Mouse (Mus musculus) forelimb bud, embryonic 11.5 days (tissue): ENCODE measurements around the gene Ccdc146.
A peak's percentile ranks its signal among the peaks of the same experiment; 100 is the strongest.
"Not testable (repeated sequence)": the region's sequence is repeated elsewhere in the genome, so short reads cannot be mapped to it uniquely, and the experiment has no call there.

ENCODE experiments used
- DNase-seq: peaks from one replicate; pipeline ENCODE4 v3.0.0-alpha.2; 2012; ENCODE audit warnings: low read depth, low spot score

Gene Ccdc146

DNA sequence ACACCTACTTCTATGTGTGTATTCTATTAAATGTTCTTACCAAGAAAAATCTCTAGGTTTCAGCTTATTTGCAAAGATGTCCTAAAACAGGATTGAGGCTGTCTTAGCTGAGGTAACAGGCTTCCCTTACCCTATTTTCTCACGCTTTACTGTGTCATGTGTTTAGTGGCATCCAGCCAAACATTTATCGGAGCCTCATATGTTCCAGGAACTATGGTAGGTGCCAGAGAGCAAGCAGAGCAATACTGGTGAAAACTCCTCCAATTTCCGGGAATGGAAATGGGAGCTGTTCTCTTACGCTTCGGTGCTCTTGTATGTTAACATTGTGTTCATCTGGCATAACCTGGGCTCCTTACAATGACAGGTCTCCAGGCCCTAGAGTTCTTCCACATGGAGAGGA, 92.8 kb downstream of the Ccdc146 start:
- DNase-seq = no peak

DNA sequence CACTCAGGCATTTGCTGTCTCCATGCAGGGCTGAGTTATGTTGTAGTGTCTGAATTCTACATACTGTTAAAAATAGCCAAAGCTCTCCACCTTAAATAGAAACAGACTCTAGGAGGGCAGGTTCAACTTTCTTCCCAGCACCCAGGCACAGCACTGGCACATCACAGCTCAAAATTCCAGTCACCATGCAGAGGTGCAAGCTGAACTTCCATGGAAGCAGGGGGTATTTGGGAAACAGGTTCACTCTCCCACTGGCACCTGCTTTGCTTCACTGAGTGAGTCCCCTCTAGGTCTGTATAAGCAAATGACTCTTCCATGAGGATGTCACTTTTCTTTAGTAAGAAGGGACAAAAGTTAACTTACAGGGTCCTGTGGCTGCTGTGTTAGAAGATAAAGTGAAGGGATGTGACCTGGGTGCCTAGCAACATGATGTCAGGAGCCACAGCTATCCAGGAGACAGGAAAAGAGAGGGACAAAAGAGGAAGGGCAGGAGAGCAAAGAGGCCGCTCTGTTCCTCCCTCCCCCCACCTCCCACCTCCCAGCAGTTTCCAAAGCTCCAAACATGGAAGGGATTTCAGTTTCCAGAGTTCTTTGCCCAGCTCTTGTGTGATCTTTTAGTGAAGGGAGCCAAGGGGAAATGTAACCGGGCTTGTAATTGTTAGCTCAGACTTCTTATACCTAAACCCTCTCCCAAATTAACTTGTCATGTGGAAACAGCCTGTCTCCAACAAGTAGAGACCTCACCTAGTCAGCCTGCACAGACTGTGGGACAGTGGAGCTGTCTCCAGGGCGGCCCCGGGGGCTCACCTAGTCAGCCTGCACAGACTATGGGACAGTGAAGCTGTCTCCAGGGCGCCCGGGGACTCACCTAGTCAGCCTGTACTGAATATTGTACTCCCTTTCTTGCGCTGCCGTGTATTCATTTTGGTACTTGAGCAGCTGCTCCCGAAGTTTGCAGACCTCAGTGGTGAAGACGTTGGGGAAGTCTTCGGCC, 94.5 kb downstream of the Ccdc146 start:
- no peak for DNase-seq

DNA sequence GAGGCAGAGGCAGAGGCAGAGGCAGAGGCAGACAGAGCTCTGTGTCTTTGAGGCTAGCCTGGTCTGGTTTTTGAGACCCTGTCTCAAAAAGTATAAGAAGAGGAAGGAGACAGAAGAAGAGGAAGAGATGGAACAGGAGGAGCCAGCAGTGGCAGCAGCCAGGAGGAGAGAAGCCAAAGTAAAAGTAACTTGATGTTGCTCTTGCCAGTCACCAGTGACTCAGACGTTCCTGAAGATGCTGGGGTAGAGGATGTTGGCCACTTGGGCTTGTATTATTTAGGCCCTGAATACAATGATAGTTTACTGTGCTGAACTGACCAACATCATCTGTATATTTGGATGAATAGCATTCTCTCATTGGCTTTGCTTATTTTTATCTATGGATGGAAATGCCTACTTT, 95.9 kb downstream of the Ccdc146 start:
- DNase-seq = no peak

DNA sequence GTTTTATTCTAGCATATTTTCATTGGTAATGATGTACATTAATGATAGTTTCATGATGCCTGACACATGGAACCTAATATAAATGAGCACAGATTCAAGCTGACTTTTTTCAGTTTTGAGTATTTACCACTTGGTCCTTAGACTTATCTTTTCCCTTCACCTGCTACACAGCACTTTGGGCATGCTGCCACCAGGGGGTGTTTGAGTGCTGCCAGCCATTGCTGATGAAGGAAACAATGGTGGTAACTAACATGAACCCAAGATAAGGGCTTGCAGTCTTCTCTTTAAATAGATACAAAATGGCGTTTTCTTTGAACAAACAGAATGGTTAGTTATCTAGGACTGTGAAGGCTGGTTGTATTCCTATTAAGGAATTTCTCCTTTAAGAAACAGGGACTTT, 98.0 kb downstream of the Ccdc146 start:
- DNase-seq = peak; percentile 35

DNA sequence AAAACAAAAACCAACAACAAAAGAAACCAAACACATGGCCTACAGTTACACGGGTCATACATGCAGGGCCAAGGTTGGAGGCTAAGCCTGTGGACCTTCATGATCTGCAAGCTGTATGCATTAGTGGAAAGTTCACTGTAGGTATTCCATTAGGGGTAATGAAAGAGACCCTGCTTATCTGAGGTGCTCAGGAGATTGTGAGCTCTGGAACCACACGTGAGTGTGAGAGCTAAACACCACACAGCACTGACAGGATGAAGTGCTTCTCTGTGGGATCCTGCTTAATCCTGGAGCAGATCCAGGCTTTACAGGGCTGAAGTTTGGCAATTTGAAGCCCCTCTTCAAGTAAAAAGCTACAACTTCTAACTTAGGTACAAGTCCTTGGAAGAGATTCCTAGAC, 104.3 kb downstream of the Ccdc146 start:
- no peak for DNase-seq

DNA sequence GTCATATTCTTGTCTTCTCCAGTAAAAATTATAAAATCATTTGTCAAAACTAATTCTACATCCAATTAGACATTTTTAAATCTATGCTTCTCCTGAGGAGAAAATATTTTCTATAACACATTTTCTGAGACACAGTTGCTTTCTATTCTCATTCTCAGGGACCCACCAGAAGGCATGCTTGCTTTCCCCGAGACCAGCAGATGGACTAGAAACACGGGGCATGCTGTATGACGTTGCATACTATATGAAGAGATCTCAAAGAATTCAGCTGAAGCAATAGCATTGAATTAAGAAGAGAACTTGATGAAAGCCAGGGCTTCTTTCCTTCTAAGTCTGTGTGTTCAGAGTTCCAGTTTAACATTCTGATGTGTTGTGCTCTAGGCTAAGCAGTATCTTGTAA, 109.8 kb downstream of the Ccdc146 start:
- no peak for DNase-seq

DNA sequence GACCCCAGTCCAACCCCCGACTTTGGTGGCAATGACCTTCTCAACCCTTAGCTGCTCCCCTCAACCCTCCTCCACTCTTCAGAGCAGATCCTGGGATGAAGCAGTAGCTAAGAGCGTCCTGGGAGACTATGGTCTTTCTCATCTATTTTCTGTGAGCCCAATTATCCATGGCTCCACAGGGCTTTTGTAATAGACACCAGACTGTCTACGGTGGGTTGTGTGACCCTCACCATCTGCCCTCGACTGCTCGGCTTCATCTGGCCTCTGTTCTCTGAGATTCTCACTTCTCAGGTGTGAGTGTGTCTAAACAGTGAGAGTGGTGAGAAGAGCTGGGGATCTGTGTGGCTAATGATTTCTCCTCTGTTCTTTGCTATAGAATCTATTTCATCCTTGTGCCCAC, 117.3 kb downstream of the Ccdc146 start:
- DNase-seq = no peak

DNA sequence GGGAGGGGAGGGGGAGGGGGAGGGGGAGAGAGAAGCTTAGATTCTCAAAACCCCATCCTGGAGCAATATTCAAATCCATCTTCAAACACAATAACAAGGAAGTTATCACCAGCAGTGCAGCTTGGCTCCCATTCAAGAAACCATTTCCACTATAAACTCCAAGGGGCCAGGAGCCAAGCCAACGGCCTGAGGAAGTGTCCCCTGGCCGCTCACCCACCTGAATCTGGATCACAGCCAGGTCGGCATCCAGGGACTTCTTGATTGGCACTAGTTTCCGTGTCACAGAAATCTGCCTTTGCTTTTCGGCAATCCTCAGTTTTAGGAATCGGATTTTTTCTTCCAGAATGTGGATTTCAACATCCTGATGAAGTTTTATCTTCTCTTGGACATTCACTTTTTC, 123.5 kb downstream of the Ccdc146 start:
- no peak for DNase-seq

- DNase-seq = no peak
Observed at GRCm38 (mm10) chr5:21300058-21300457, 124.4 kb downstream of the Ccdc146 start.

- peak; percentile 21 for DNase-seq
Observed at GRCm38 (mm10) chr5:21299076-21299755, 125.3 kb downstream of the Ccdc146 start.

- no peak for DNase-seq
Observed at GRCm38 (mm10) chr5:21295683-21296082, 128.8 kb downstream of the Ccdc146 start.

DNA sequence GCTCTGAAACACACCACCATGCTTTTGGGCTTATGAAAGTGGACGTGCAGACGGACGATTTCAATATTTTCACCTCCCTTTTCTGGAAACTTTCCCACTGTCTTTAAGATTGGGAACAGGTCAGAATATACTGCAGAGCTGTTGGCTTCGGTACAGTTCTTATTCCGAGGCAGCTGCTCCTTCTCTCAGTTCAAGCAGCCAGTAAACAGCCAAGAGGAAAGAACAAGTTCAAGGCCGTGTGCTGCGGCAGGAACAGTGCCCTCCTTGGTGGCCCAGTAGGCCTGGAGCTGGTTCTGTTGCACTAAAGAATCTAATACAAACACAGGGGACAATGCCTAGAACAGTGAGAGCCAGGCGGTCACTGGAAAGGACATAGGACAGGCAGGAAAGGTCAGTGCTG, 133.9 kb downstream of the Ccdc146 start:
- DNase-seq = no peak

DNA sequence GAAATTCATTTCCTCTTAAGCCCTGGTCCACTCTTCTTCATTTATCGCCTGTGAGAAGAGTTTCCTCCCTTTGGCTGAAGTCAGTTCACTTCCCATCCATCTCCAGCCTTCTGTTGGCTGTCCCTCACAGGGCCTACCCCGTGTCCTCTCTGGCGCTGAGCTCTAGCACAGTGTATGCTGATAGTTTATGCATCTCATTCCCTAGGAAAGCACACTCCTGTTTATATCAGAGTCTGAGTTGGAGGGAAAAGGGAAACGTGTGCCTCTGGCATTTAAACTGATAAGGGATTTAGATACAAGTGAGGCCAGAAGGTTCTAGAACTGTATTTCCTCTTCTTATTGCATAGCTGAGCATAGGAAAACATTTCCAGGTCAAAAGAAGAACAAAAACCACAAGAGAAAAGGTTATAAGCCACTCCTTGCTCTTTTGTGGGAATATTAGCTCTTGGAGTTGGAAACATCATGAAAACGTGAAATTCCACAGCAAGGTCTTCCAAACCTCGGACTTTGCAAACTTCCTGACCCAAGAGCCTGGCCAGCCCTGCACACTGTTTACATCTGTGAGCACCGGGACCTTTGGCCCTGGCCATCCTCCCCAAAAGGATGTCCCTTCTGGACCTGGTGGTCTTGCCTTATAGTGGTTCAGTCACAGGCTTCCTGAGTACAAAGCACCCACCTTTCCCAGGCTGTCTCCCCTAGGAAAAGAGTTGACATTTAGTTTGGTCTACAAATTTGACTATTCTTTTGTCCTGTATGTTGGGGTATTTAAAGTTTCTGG, 135.6 kb downstream of the Ccdc146 start:
- no peak for DNase-seq

DNA sequence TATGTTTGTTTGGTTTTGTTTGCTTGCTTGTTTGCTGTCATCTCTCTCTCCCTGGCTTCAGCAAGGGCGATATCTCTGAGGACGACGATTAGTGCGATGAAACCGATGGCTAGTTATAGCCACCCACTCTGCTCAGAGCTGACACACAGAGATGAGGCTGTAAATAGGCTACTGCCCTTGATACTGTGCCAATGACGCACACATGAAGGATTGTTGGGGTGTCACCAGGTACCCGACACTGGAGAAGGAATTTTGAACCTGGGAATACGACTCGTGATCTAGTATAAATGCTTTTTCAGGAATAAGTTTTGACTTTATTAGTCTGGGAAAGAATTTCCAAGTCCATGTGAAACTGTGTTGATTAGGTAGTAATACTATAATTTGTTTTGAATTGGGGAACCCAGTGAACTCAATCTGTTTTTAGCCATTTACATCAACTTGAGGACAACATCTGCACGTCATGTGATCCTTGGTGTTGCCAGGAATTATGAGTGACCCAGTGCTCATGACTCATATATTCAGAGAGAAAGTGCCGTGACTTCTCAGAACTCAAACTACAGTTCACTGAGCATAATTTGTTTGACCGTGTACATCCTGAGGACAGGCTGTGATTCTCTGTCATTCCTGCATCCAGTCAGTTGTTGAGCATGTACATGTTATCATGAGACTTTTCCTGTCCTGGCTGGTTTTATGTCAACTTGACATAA, 141.0 kb downstream of the Ccdc146 start:
- no peak for DNase-seq

GRCm38 (mm10) chr5:21277685-21278084, 146.8 kb downstream of the Ccdc146 start:
- not testable (repeated sequence) for DNase-seq

DNA sequence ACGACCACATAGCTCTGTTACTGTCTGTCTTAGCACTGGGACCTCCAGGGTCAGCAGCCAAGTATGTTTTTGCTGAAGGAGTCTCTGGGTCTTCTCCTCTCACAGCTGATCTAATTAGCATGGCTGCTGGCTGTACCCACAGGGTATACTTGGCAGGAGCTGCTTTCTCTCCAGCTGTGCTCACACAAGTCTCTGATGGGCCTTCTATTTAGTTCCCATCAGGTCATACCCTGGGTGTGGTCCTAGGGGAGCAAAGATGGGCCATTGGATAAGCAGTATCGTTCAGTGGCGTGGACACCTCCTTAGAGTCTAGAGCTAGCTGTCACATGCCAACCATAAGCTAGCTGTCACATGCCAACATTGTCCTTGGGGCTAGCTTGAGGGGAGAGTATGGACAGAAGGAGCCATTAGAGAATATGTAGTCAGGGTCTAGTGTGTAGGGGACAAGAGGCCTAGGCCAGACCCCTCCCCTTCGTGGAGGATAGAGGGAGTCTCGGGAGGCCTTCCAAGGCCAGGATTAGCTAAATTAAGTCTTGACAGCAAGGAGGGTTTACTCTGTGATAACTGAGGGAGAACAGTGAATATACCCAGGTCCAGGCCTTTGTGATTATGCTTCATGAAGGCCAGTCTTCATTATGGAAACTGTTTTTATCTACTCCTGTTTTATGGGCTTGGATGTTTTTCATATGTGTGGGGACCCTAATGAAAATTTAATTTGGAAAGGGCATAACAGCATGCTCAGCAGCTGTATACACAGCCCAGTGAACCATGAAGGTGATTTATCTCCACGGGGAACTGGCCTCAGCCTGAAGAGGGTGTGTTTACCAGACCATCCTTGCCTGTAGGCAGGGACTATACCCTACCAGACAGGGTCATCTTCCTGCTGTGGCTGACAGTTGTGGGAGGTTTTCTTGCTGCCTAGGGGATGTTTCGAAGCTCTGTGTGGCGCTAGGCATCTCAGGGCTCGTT, 152.8 kb downstream of the Ccdc146 start:
- no peak for DNase-seq

- no peak for DNase-seq
Observed at GRCm38 (mm10) chr5:21270756-21271155, 153.7 kb downstream of the Ccdc146 start.

DNA sequence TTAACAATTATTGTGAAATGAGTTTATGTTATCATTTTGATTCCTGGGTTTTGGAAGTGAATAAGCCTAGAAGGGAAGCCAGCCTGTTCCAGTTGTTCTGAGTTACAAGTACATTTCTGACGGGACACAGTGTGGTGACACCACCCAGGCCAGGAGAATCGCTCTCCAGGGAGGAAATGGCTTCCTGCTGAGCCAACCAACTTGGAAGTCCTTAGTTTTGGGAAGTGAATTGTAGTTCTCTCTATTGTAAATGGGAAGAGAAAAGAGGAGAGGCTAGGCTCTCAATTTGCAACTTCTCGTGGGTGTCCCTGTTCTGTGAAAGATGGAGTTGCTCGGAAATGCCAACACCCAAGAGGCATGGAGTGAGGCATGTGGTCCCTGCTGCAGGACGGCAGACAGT, 155.0 kb downstream of the Ccdc146 start:
- DNase-seq = no peak

GRCm38 (mm10) chr5:21267090-21267489, 157.4 kb downstream of the Ccdc146 start:
- no peak for DNase-seq

- peak; percentile 90 for DNase-seq
Observed at GRCm38 (mm10) chr5:21265049-21265448, 159.4 kb downstream of the Ccdc146 start.
